Mouse (Mus musculus) large intestine, adult 2 months (tissue): ENCODE measurements around the gene Pafah1b2. TPM values are rescaled to one million over a fixed set of nuclear protein-coding genes. Genes with fewer than 3 reads are reported as not detected.
A peak's percentile ranks its signal among the peaks of the same experiment; 100 is the strongest.

Source experiments
- DNase-seq: peaks from one replicate; pipeline ENCODE4 v3.0.0-alpha.2; 2012; ENCODE audit warnings: low read depth, low spot score
- WGBS: fragments of 180-500 bp; shearing (Covaris S2); methylation state at CpG from one replicate; pipeline ENCODE4 v1.1.7; 2018; 5-methylcytosine and 5-hydroxymethylcytosine counted together
- polyA plus RNA-seq: library from polyadenylated mRNA; depleted of rRNA; stranded (reverse); fragments of >200 nt; gene quantifications from 2 replicates; pipeline ENCODE4 v1.2.3, GENCODE M21; 2012

The Pafah1b2 gene
- polyA plus RNA-seq, 1 experiment: 9.9 TPM

- WGBS: under 1% methylated on average over 76 of the region's 76 CpGs
- peak; percentile 59 for DNase-seq
Measured at GRCm38 (mm10) chr9:45984409-45985228, 27.9 kb downstream of the Pafah1b2 start.

- under 1% methylated on average over 23 of the region's 23 CpGs for WGBS
- peak; percentile 29 for DNase-seq
Measured at GRCm38 (mm10) chr9:45983676-45984408, 28.6 kb downstream of the Pafah1b2 start.

GRCm38 (mm10) chr9:45981331-45981730 lies 31.2 kb downstream of the Pafah1b2 start:
- DNase-seq: no peak

- DNase-seq: no peak
- WGBS: 79% methylated on average over 1 of the region's 1 CpGs
Measured at GRCm38 (mm10) chr9:45980611-45981010, 31.9 kb downstream of the Pafah1b2 start.

GRCm38 (mm10) chr9:45979778-45980177 lies 32.7 kb downstream of the Pafah1b2 start:
- no peak for DNase-seq
- WGBS: 82% methylated on average over 2 of the region's 2 CpGs

- 68% methylated on average over 2 of the region's 2 CpGs for WGBS
- DNase-seq: no peak
Measured at GRCm38 (mm10) chr9:45976884-45977283, 35.6 kb downstream of the Pafah1b2 start.

- no peak for DNase-seq
- 80% methylated on average over 6 of the region's 6 CpGs for WGBS
Measured at GRCm38 (mm10) chr9:45963577-45963976, 48.9 kb downstream of the Pafah1b2 start.

- no peak for DNase-seq
- 64% methylated on average over 2 of the region's 2 CpGs for WGBS
Measured at GRCm38 (mm10) chr9:45961855-45962254, 50.6 kb downstream of the Pafah1b2 start.

- 69% methylated on average over 7 of the region's 7 CpGs for WGBS
- DNase-seq: no peak
Measured at GRCm38 (mm10) chr9:45959661-45960060, 52.8 kb downstream of the Pafah1b2 start.

GRCm38 (mm10) chr9:45958851-45959250 lies 53.6 kb downstream of the Pafah1b2 start:
- WGBS: 66% methylated on average over 4 of the region's 4 CpGs
- no peak for DNase-seq

- WGBS: 62% methylated on average over 7 of the region's 7 CpGs
- DNase-seq: no peak
Measured at GRCm38 (mm10) chr9:45958023-45958670, 54.3 kb downstream of the Pafah1b2 start.

GRCm38 (mm10) chr9:45955107-45955963 lies 57.2 kb downstream of the Pafah1b2 start, which contains the start of gene Sidt2:
Sidt2 (minus strand) TSS chr9:45955258.
- 1% methylated on average over 48 of the region's 48 CpGs for WGBS
- peak; percentile 70 for DNase-seq

- no peak for DNase-seq
- under 1% methylated on average over 63 of the region's 63 CpGs for WGBS
Measured at GRCm38 (mm10) chr9:45954294-45955106, 58.0 kb downstream of the Pafah1b2 start.

GRCm38 (mm10) chr9:45953511-45954293 lies 58.8 kb downstream of the Pafah1b2 start:
- DNase-seq: no peak
- WGBS: 27% methylated on average over 13 of the region's 13 CpGs

- WGBS: 89% methylated on average over 7 of the region's 7 CpGs
- no peak for DNase-seq
Measured at GRCm38 (mm10) chr9:45952890-45953289, 59.6 kb downstream of the Pafah1b2 start.

- DNase-seq: no peak
- WGBS: 92% methylated on average over 4 of the region's 4 CpGs
Measured at GRCm38 (mm10) chr9:45952057-45952456, 60.4 kb downstream of the Pafah1b2 start.

- DNase-seq: no peak
- WGBS: 76% methylated on average over 10 of the region's 10 CpGs
Measured at GRCm38 (mm10) chr9:45946872-45947183, 65.7 kb downstream of the Pafah1b2 start.
